Mouse (Mus musculus) liver, adult 2 months (tissue): ENCODE measurements around the gene Xylt1.

Experiments
- CTCF ChIP-seq: fragments of 200-500 bp; IDR thresholded peaks from 2 replicates; pipeline ENCODE4 v1.5.1; 2011; ENCODE audit warnings: low read depth, low read length, control low read depth
- POLR2A ChIP-seq: fragments of 200-500 bp; IDR thresholded peaks from 2 replicates; pipeline ENCODE4 v1.6.1; 2011; ENCODE audit warnings: low read length, control low read depth; ENCODE audit not compliant: insufficient read depth; ENCODE audit errors: extremely low read depth

DNA sequence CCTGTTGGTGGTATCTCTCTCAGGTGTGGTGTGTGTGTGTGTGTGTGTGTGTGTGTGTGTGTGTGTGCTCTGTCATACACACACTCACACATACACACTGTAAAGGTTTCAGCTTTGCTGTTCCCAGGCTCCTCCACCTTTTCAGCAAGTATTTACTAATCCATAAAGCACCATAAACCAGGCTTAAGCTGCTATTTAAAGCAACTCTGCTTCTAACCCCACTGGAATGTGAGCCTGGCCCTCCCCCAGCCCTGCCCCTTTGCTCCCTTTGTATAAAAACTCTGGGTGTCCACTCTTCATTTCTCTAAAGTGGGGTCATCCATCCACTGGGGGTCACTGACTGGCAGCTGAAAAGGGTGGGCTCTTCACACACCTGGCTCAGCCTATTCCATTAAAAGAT lies 70.4 kb downstream of the Xylt1 start:
- TF ChIP-seq CTCF: no peak
- TF ChIP-seq POLR2A: no peak
